Mouse (Mus musculus) small intestine, adult 2 months (tissue): ENCODE data around the gene AI597479. TPM values are rescaled to one million over a fixed set of nuclear protein-coding genes. Genes with fewer than 3 reads are reported as not detected.

Experiments
- H3K27ac ChIP-seq: fragments of 200-500 bp; 2 replicates; pipeline ENCODE4 v1.5.1; 2012; ENCODE audit warnings: low read depth, low read length, control low read depth, inconsistent platforms; ENCODE audit not compliant: insufficient read depth
- H3K27me3 ChIP-seq: fragments of 200-500 bp; 2 replicates; pipeline ENCODE4 v1.6.1; 2012; ENCODE audit warnings: mild to moderate bottlenecking, moderate library complexity, low read length, inconsistent platforms; ENCODE audit not compliant: control insufficient read depth, insufficient read depth
- H3K36me3 ChIP-seq: fragments of 200-500 bp; 2 replicates; pipeline ENCODE4 v1.6.1; 2012; ENCODE audit warnings: mild to moderate bottlenecking, low read length, control low read depth, inconsistent platforms; ENCODE audit not compliant: control insufficient read depth, insufficient read depth
- H3K4me1 ChIP-seq: fragments of 200-500 bp; 2 replicates; pipeline ENCODE4 v1.6.1; 2012; ENCODE audit warnings: low read length, inconsistent platforms, mixed read lengths; ENCODE audit not compliant: control insufficient read depth, insufficient read depth, insufficient read length
- H3K4me3 ChIP-seq: fragments of 200-500 bp; 2 replicates; pipeline ENCODE4 v1.5.1; 2012; ENCODE audit warnings: low read depth, mild to moderate bottlenecking, control low read depth, inconsistent platforms, low read length, moderate library complexity
- CTCF ChIP-seq: fragments of 200-500 bp; IDR thresholded peaks from 2 replicates; pipeline ENCODE4 v1.5.1; 2012; ENCODE audit warnings: low read depth, mild to moderate bottlenecking, control low read depth, inconsistent platforms, low read length, moderate library complexity, mixed read lengths; ENCODE audit not compliant: insufficient replicate concordance, insufficient read length; ENCODE audit errors: extremely low read depth
- POLR2A ChIP-seq: fragments of 200-500 bp; IDR thresholded peaks from 2 replicates; pipeline ENCODE4 v1.6.1; 2012; ENCODE audit warnings: low read depth, mild to moderate bottlenecking, control low read depth, inconsistent platforms, low read length, moderate library complexity
- WGBS: fragments of 180-500 bp; shearing (Covaris S2); methylation state at CpG from one replicate; pipeline ENCODE4 v1.1.7; 2018; 5-methylcytosine and 5-hydroxymethylcytosine counted together
- polyA plus RNA-seq: library from polyadenylated mRNA; depleted of rRNA; stranded (reverse); fragments of >200 nt; gene quantifications from 2 replicates; pipeline ENCODE4 v1.2.3, GENCODE M21; 2012

AI597479 gene
- polyA plus RNA-seq, 1 experiment, result 1.6 TPM

GRCm38 (mm10) chr1:43144338-43144906 lies 45.9 kb downstream of the AI597479 start:
- TF ChIP-seq POLR2A (no peak), CTCF (no peak)
- Histone ChIP-seq H3K4me3 (no peak overlapping the region), H3K27ac (peak overlapping the region; percentile 37; the same call in 1 of the 2 replicates), H3K4me1 (peaks cover 19% of the 10 kb centered on the region; the same call in 1 of the 2 replicates), H3K27me3 (no peaks in the 10 kb centered on the region), H3K36me3 (peaks cover 16% of the 10 kb centered on the region)
- 88% methylated on average over 8 of the region's 8 CpGs for WGBS

- no peak for TF ChIP-seq CTCF
- TF ChIP-seq POLR2A, result peak; percentile 62
Observed at GRCm38 (mm10) chr1:43145388-43145787, 46.9 kb downstream of the AI597479 start.

GRCm38 (mm10) chr1:43147474-43147873 lies 49.0 kb downstream of the AI597479 start:
- TF ChIP-seq CTCF (no peak), POLR2A (no peak)
- peaks cover 15% of the 10 kb centered on the region for H3K36me3 ChIP-seq
- H3K4me1 ChIP-seq, result peaks cover 28% of the 10 kb centered on the region; the same call in 1 of the 2 replicates
- H3K4me3 ChIP-seq, result no peak overlapping the region
- H3K27me3 ChIP-seq, result no peaks in the 10 kb centered on the region
- H3K27ac ChIP-seq, result peak overlapping the region; percentile 12; the same call in 1 of the 2 replicates
- WGBS, result 21% methylated on average over 2 of the region's 2 CpGs

More at GRCm38 (mm10) chr1:43145388-43145787, 46.9 kb downstream of the AI597479 start:
- no peaks in the 10 kb centered on the region for H3K27me3 ChIP-seq
- H3K36me3 ChIP-seq, result peaks cover 15% of the 10 kb centered on the region
- H3K27ac ChIP-seq, result peak overlapping the region; percentile 70
- WGBS, result 27% methylated on average over 6 of the region's 6 CpGs
- H3K4me1 ChIP-seq, result peaks cover 19% of the 10 kb centered on the region; the same call in 1 of the 2 replicates
- peak overlapping the region; percentile 11; the same call in 1 of the 2 replicates for H3K4me3 ChIP-seq

GRCm38 (mm10) chr1:43150225-43150624 lies 51.7 kb downstream of the AI597479 start:
- Histone ChIP-seq H3K36me3 (peaks cover 9% of the 10 kb centered on the region), H3K27ac (0 out of 2 replicates have a peak overlapping the region, but pooled peaks have one; percentile 79), H3K27me3 (no peaks in the 10 kb centered on the region), H3K4me1 (peaks cover 40% of the 10 kb centered on the region; the same call in 1 of the 2 replicates), H3K4me3 (no peak overlapping the region)
- TF ChIP-seq POLR2A (no peak), CTCF (no peak)
- WGBS, result 55% methylated on average over 3 of the region's 3 CpGs

- Histone ChIP-seq H3K27me3 (no peaks in the 10 kb centered on the region), H3K36me3 (peaks cover 7% of the 10 kb centered on the region), H3K4me3 (no peak overlapping the region), H3K27ac (peak overlapping the region; percentile 99), H3K4me1 (peaks cover 28% of the 10 kb centered on the region; the same call in 1 of the 2 replicates)
- 35% methylated on average over 4 of the region's 4 CpGs for WGBS
- TF ChIP-seq POLR2A, result no peak
Observed at GRCm38 (mm10) chr1:43152626-43153025, 54.1 kb downstream of the AI597479 start.

- TF ChIP-seq POLR2A (no peak), CTCF (no peak)
- 27% methylated on average over 5 of the region's 5 CpGs for WGBS
- Histone ChIP-seq H3K36me3 (peaks cover 7% of the 10 kb centered on the region), H3K4me3 (no peak overlapping the region), H3K4me1 (peaks cover 32% of the 10 kb centered on the region; the same call in 1 of the 2 replicates), H3K27ac (peak overlapping the region; percentile 89), H3K27me3 (no peaks in the 10 kb centered on the region)
Observed at GRCm38 (mm10) chr1:43153538-43153937, 55.0 kb downstream of the AI597479 start.

GRCm38 (mm10) chr1:43154491-43154890 lies 56.0 kb downstream of the AI597479 start:
- TF ChIP-seq POLR2A (no peak), CTCF (no peak)
- Histone ChIP-seq H3K4me3 (no peak overlapping the region), H3K4me1 (peaks cover 32% of the 10 kb centered on the region), H3K36me3 (peaks cover 7% of the 10 kb centered on the region), H3K27me3 (no peaks in the 10 kb centered on the region), H3K27ac (peak overlapping the region; percentile 78)
- 29% methylated on average over 2 of the region's 2 CpGs for WGBS

GRCm38 (mm10) chr1:43157907-43158306 lies 59.4 kb downstream of the AI597479 start:
- TF ChIP-seq CTCF (no peak), POLR2A (no peak)
- H3K27me3 ChIP-seq, result no peaks in the 10 kb centered on the region
- H3K36me3 ChIP-seq, result no peaks in the 10 kb centered on the region
- peaks cover 31% of the 10 kb centered on the region for H3K4me1 ChIP-seq
- H3K4me3 ChIP-seq, result no peak overlapping the region
- 62% methylated on average over 2 of the region's 2 CpGs for WGBS
- H3K27ac ChIP-seq, result peak overlapping the region; percentile 28
